Mouse (Mus musculus) heart, embryonic 12.5 days (tissue): ENCODE measurements around the gene 2300009A05Rik. TPM values are rescaled to one million over a fixed set of nuclear protein-coding genes. Genes with fewer than 3 reads are reported as not detected.
A peak's percentile ranks its signal among the peaks of the same experiment; 100 is the strongest.

ENCODE experiments used
- ATAC-seq: fragments of 200-750 bp; cut with Nextera tagmentation; 2 replicates; pipeline ENCODE4 v1.8.0; 2017; ENCODE audit warnings: moderate TSS enrichment, moderate library complexity; ENCODE audit not compliant: insufficient number of reproducible peaks, low FRiP score
- H3K27ac ChIP-seq: fragments of 300-500 bp; sonication (generic); 2 replicates; pipeline ENCODE4 v1.5.1; 2016; ENCODE audit warnings: mild to moderate bottlenecking, moderate library complexity; ENCODE audit not compliant: poor library complexity, severe bottlenecking
- H3K27me3 ChIP-seq: fragments of 300-500 bp; sonication (generic); replicated peaks from 2 replicates; pipeline ENCODE4 v1.6.1; 2016; ENCODE audit warnings: mild to moderate bottlenecking, moderate library complexity
- H3K36me3 ChIP-seq: fragments of 300-500 bp; sonication (generic); 2 replicates; pipeline ENCODE4 v1.6.1; 2016; ENCODE audit warnings: mild to moderate bottlenecking, moderate library complexity
- H3K4me1 ChIP-seq: fragments of 300-500 bp; sonication (generic); replicated peaks from 2 replicates; pipeline ENCODE4 v1.6.1; 2016; ENCODE audit warnings: mild to moderate bottlenecking
- H3K4me2 ChIP-seq: fragments of 300-500 bp; sonication (generic); 2 replicates; pipeline ENCODE4 v1.6.1; 2016; ENCODE audit warnings: mild to moderate bottlenecking, moderate library complexity
- H3K4me3 ChIP-seq: fragments of 300-500 bp; sonication (generic); 2 replicates; pipeline ENCODE4 v1.5.1; 2016; ENCODE audit warnings: mild to moderate bottlenecking
- H3K9ac ChIP-seq: fragments of 300-500 bp; sonication (generic); 2 replicates; pipeline ENCODE4 v1.6.1; 2016; ENCODE audit warnings: mild to moderate bottlenecking, moderate library complexity
- H3K9me3 ChIP-seq: fragments of 300-500 bp; sonication (generic); replicated peaks from 2 replicates; pipeline ENCODE4 v1.6.1; 2016; ENCODE audit warnings: mild to moderate bottlenecking, moderate library complexity
- WGBS: fragments of 180-500 bp; shearing (Covaris S2); methylation state at CpG from one replicate; pipeline ENCODE4 v1.1.7; 2016; 5-methylcytosine and 5-hydroxymethylcytosine counted together
- polyA plus RNA-seq: library from polyadenylated mRNA; unstranded; fragments of >200 nt; fragmentation: Nextera tagmentation; extraction: Ambion mirVana; gene quantifications from 2 replicates; pipeline ENCODE4 v1.2.1, GENCODE M21; 2016

The 2300009A05Rik gene
- polyA plus RNA-seq = 60.6 and 64.5 TPM in 2 replicates

DNA sequence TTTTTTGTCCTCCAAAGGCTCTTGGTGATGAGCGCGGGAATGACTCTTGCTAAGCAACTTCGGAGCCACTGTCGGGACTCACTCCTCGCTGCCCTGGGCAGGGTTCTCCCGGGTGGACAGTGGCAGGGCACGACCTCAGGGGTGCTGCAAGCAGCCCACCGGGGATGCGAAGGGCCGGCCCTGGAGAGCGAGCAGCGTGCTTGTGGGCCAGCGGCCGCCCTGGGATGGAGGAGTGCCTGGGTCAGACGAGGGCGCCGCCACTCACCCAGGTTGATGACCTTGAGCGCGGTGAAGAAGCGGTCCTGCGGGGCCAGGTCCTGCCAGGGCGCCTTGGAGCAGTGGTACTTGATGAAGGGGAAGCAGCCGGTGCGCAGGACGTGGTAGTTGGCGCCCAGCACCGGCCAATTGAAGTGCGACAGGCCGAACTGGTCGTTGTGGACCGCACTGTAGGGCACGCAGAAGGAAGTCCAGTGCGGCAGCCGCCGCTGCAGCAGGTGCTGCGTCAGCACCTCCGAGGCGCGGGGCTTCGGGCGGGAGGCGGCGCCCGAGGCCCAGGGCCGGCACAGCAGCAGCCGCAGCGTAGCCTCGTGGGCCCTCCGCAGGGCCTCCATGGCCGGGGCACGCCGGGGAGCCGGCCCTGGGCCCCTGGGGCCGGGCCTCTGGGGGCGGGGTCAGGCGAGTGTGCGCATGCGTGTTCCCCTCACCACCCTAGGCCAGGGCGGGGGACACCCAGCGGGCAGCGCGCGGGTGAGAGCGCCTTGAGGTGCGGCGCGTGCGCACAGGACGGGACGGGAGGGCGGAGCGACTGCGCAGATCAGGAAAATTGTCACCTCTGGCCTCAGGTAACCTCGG lies at the start of gene 2300009A05Rik:
Gene 2300009A05Rik, minus strand, starts transcription at position 636 of the 852 bp plus-strand sequence.
- Histone ChIP-seq H3K27ac (peak within 1 kb of the TSS; percentile 94), H3K4me3 (peak within 1 kb of the TSS; percentile 78), H3K4me2 (peak within 1 kb of the TSS; percentile 88), H3K9me3 (no peaks in the 10 kb centered on the region), H3K27me3 (no peaks in the 10 kb centered on the region), H3K4me1 (peaks cover 12% of the 10 kb centered on the region), H3K9ac (peak within 1 kb of the TSS; percentile 93), H3K36me3 (no peaks in the 10 kb centered on the region)
- ATAC-seq = peak; percentile 99
- WGBS = under 1% methylated on average over 65 of the region's 74 CpGs

DNA sequence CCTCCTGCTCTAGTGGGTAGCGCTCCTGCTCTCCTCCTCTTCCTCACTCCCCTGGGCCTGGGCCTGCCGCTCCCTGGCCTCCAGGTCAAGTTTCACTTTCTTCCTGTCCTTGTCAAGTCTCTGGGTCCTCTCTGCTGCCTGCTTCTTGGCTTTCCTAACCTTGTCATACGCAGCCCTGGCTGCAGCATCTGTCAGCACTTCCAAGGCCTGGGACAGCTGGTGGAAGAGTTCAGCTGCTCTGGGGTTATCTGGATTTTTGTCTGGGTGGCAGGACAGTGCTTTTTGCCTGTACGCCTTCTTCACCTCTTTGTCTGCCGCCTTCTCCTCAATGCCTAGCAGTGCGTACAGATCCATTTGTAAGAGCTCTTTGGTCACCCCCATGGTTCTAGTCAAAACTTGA lies 44.6 kb upstream of the 2300009A05Rik start:
- 31% methylated on average over 6 of the region's 6 CpGs for WGBS
- H3K27me3 ChIP-seq = no peaks in the 10 kb centered on the region
- 0 out of 2 replicates have a peak overlapping the region, but pooled peaks have one; percentile 17 for H3K4me3 ChIP-seq
- no peaks in the 10 kb centered on the region for H3K9me3 ChIP-seq
- H3K27ac ChIP-seq = no peak overlapping the region
- H3K4me1 ChIP-seq = peaks cover 6% of the 10 kb centered on the region
- H3K9ac ChIP-seq = peak overlapping the region; percentile 35; the same call in 1 of the 2 replicates
- H3K36me3 ChIP-seq = no peaks in the 10 kb centered on the region
- no peak for ATAC-seq
- H3K4me2 ChIP-seq = peak overlapping the region; percentile 60

GRCm38 (mm10) chr9:63430652-63431051 lies 31.6 kb upstream of the 2300009A05Rik start:
- Histone ChIP-seq H3K4me2 (no peak overlapping the region), H3K9ac (no peak overlapping the region), H3K27ac (no peak overlapping the region), H3K9me3 (no peaks in the 10 kb centered on the region), H3K36me3 (no peaks in the 10 kb centered on the region), H3K4me1 (no peaks in the 10 kb centered on the region), H3K27me3 (no peaks in the 10 kb centered on the region), H3K4me3 (no peak overlapping the region)
- whole genome bisulfite sequencing = 65% methylated on average over 1 of the region's 1 CpGs
- no peak for ATAC-seq

GRCm38 (mm10) chr9:63421096-63421736 lies 22.2 kb upstream of the 2300009A05Rik start:
- Histone ChIP-seq H3K4me1 (no peaks in the 10 kb centered on the region), H3K9me3 (no peaks in the 10 kb centered on the region), H3K27ac (no peak overlapping the region), H3K9ac (no peak overlapping the region), H3K4me2 (no peak overlapping the region), H3K4me3 (no peak overlapping the region), H3K27me3 (no peaks in the 10 kb centered on the region), H3K36me3 (no peaks in the 10 kb centered on the region)
- ATAC-seq = no peak
- 64% methylated on average over 9 of the region's 9 CpGs for WGBS

GRCm38 (mm10) chr9:63420396-63420795 lies 21.4 kb upstream of the 2300009A05Rik start:
- H3K4me1 ChIP-seq = no peaks in the 10 kb centered on the region
- no peak overlapping the region for H3K9ac ChIP-seq
- WGBS = 60% methylated on average over 6 of the region's 6 CpGs
- no peaks in the 10 kb centered on the region for H3K27me3 ChIP-seq
- H3K36me3 ChIP-seq = no peaks in the 10 kb centered on the region
- H3K4me3 ChIP-seq = no peak overlapping the region
- H3K9me3 ChIP-seq = no peaks in the 10 kb centered on the region
- no peak overlapping the region for H3K27ac ChIP-seq
- no peak overlapping the region for H3K4me2 ChIP-seq
- no peak for ATAC-seq

DNA sequence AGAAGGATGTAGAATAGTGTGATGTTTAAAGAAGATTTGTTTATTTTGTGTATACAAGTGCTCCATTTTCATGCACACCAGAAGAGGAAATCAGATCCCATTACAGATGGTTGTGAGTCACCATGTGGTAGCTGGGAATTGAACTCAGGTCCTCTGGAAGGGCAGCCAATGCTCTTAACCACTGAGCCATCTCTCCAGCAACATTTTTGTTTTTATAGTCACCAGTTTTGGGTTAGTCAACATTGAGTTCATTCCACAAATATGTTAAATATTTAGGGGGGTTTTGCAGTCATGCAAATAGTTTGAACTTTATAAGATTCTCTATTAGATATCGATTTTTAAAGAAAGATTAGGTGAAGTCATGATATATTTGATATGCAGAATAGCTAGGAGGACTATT lies 1.1 kb upstream of the 2300009A05Rik start:
- Histone ChIP-seq H3K9ac (no peak overlapping the region), H3K9me3 (no peaks in the 10 kb centered on the region), H3K27ac (no peak overlapping the region), H3K4me3 (no peak overlapping the region), H3K4me2 (no peak overlapping the region), H3K4me1 (peaks cover 12% of the 10 kb centered on the region), H3K27me3 (no peaks in the 10 kb centered on the region), H3K36me3 (no peaks in the 10 kb centered on the region)
- ATAC-seq = no peak
- 80% methylated on average over 1 of the region's 1 CpGs for WGBS

GRCm38 (mm10) chr9:63399463-63399815 lies 393 bp upstream of the 2300009A05Rik start:
- peak overlapping the region; percentile 78 for H3K4me3 ChIP-seq
- H3K27me3 ChIP-seq = no peaks in the 10 kb centered on the region
- H3K4me1 ChIP-seq = peaks cover 12% of the 10 kb centered on the region
- peak overlapping the region; percentile 83 for H3K9ac ChIP-seq
- H3K9me3 ChIP-seq = no peaks in the 10 kb centered on the region
- no peaks in the 10 kb centered on the region for H3K36me3 ChIP-seq
- peak overlapping the region; percentile 57 for H3K27ac ChIP-seq
- ATAC-seq = peak; percentile 63
- H3K4me2 ChIP-seq = peak overlapping the region; percentile 88
- WGBS = 4% methylated on average over 8 of the region's 8 CpGs

DNA sequence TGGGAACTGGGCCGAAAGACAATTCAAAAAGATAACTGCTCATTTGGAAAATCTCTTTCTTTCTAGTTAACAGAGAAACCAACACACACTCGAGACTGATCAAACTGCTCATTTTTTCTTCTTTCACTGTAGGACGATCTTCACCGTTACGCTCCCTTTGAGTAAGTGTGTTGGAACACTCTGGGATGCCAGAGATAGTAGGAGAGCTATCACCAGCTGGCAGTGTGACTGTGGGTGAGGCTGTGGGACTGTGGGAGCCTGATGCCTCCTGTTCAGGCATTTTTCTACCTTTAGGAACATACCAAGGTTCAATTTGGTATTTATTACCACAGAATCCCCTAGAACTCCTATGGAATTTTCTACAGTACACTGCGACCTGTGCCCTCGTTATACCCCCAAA lies 3.4 kb downstream of the 2300009A05Rik start:
- no peak overlapping the region for H3K4me2 ChIP-seq
- no peaks in the 10 kb centered on the region for H3K36me3 ChIP-seq
- no peak overlapping the region for H3K9ac ChIP-seq
- 66% methylated on average over 7 of the region's 7 CpGs for WGBS
- no peaks in the 10 kb centered on the region for H3K9me3 ChIP-seq
- H3K4me3 ChIP-seq = no peak overlapping the region
- H3K27ac ChIP-seq = no peak overlapping the region
- no peak for ATAC-seq
- no peaks in the 10 kb centered on the region for H3K27me3 ChIP-seq
- peaks cover 12% of the 10 kb centered on the region for H3K4me1 ChIP-seq

DNA sequence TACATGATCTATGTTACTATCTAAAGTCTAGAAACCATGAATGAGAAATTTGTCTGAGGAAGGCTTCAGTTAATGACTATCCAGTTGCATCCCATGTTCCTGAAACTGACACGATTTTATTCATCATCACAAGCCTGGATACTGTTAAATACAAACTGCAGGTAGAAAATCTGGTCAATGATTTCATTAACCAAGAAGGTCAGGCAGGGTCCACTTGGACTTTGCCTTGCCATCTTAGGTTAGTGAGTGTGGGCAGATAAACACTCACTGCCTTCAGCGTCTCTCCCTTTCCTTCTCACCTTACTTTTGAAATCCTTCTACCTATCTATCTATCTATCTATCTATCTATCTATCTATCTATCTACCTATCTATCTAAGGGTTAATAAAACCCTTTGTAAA lies 7.7 kb downstream of the 2300009A05Rik start:
- Histone ChIP-seq H3K9me3 (no peaks in the 10 kb centered on the region), H3K9ac (no peak overlapping the region), H3K27me3 (no peaks in the 10 kb centered on the region), H3K4me1 (peaks cover 6% of the 10 kb centered on the region), H3K4me3 (no peak overlapping the region), H3K36me3 (no peaks in the 10 kb centered on the region), H3K27ac (no peak overlapping the region), H3K4me2 (no peak overlapping the region)
- WGBS = 65% methylated on average over 2 of the region's 2 CpGs
- no peak for ATAC-seq

- no peak overlapping the region for H3K4me2 ChIP-seq
- no peak for ATAC-seq
- H3K27ac ChIP-seq = no peak overlapping the region
- no peak overlapping the region for H3K4me3 ChIP-seq
- peaks cover 4% of the 10 kb centered on the region; the same call in 1 of the 2 replicates for H3K4me1 ChIP-seq
- no peaks in the 10 kb centered on the region for H3K36me3 ChIP-seq
- WGBS = 88% methylated on average over 4 of the region's 4 CpGs
- H3K9me3 ChIP-seq = no peaks in the 10 kb centered on the region
- H3K9ac ChIP-seq = no peak overlapping the region
- H3K27me3 ChIP-seq = no peaks in the 10 kb centered on the region
Measured at GRCm38 (mm10) chr9:63382761-63383160, 16.3 kb downstream of the 2300009A05Rik start.

GRCm38 (mm10) chr9:63380326-63380725 lies 18.7 kb downstream of the 2300009A05Rik start:
- H3K36me3 ChIP-seq = no peaks in the 10 kb centered on the region
- no peak overlapping the region for H3K27ac ChIP-seq
- no peak overlapping the region for H3K4me3 ChIP-seq
- WGBS = 81% methylated on average over 3 of the region's 3 CpGs
- H3K9me3 ChIP-seq = no peaks in the 10 kb centered on the region
- no peak for ATAC-seq
- H3K4me2 ChIP-seq = no peak overlapping the region
- H3K27me3 ChIP-seq = no peaks in the 10 kb centered on the region
- H3K9ac ChIP-seq = no peak overlapping the region
- peaks cover 20% of the 10 kb centered on the region for H3K4me1 ChIP-seq
